Mouse (Mus musculus) gastrocnemius, adult 2 months (tissue): ENCODE results near the gene Olfr330. TPM values are rescaled to one million over a fixed set of nuclear protein-coding genes. Genes with fewer than 3 reads are reported as not detected.
"Not testable (repeated sequence)": the region's sequence is repeated elsewhere in the genome, so short reads cannot be mapped to it uniquely, and the experiment has no call there.

Experiments used
- DNase-seq: peaks from one replicate; pipeline ENCODE4 v3.0.0; 2022
- H3K27ac ChIP-seq: fragments of 200-600 bp; 2 replicates; pipeline ENCODE4 v1.8.1; 2022; ENCODE audit warnings: mild to moderate bottlenecking
- H3K4me3 ChIP-seq: fragments of 200-600 bp; 2 replicates; pipeline ENCODE4 v1.8.1; 2022; ENCODE audit warnings: mild to moderate bottlenecking, moderate library complexity
- CTCF ChIP-seq: fragments of 200-600 bp; IDR thresholded peaks from 2 replicates; pipeline ENCODE4 v1.8.1; 2022; ENCODE audit warnings: antibody characterized with exemption, mild to moderate bottlenecking, moderate library complexity
- intact Hi-C: fragments of 180-260 bp; cut with DNase I; formaldehyde crosslinking; loops from one replicate; pipeline ENCODE4 v1.15.1; 2025
- long read RNA-seq, 2 experiments: library from polyadenylated mRNA; stranded (forward); transcript quantifications; one replicate each; pipeline ENCODE4 v2.0.0; 2021
- total RNA-seq, 2 experiments: library from RNA; stranded (reverse); gene quantifications; 2 replicates each; pipeline ENCODE4 v1.2.3; 2021

The Olfr330 gene
- total RNA-seq = not detected
- long read RNA-seq, experiment 1 = 0 reads
- long read RNA-seq, experiment 2 = 0 reads

GRCm38 (mm10) chr11:58534736-58535135, at the start of gene Olfr330:
Gene Olfr330, minus strand, starts transcription at chr11:58534836.
- H3K4me3 ChIP-seq, H3K27ac ChIP-seq, DNase-seq, intact Hi-C loops: not testable (repeated sequence)

GRCm38 (mm10) chr11:58578636-58579035, 44.0 kb upstream of the Olfr330 start:
- DNase-seq = no peak
- no peak overlapping the region for H3K27ac ChIP-seq
- no peak for TF ChIP-seq CTCF
- H3K4me3 ChIP-seq = no peak overlapping the region
- intact Hi-C loops = no loop called here

- no peak for DNase-seq
- intact Hi-C loops = no loop called here
- TF ChIP-seq CTCF = no peak
- Histone ChIP-seq H3K4me3 (no peak within 1 kb of the TSS), H3K27ac (no peak within 1 kb of the TSS)
Observed at GRCm38 (mm10) chr11:58577430-58577829, 42.8 kb upstream of the Olfr330 start, which contains the start of gene Olfr325. Gene Olfr325, plus strand, starts transcription at chr11:58577730.

GRCm38 (mm10) chr11:58570405-58570804, 35.8 kb upstream of the Olfr330 start, which contains the start of gene Olfr224:
Gene Olfr224, minus strand, starts transcription at chr11:58570553.
- DNase-seq = peak; percentile 56
- TF ChIP-seq CTCF = no peak
- H3K27ac ChIP-seq = no peak within 1 kb of the TSS
- no peak within 1 kb of the TSS for H3K4me3 ChIP-seq
- intact Hi-C loops = no loop called here

- Histone ChIP-seq H3K4me3 (no peak within 1 kb of the TSS), H3K27ac (no peak within 1 kb of the TSS)
- no peak for TF ChIP-seq CTCF
- DNase-seq = no peak
- intact Hi-C loops = no loop called here
Observed at GRCm38 (mm10) chr11:58555536-58555935, 20.9 kb upstream of the Olfr330 start, which contains the start of gene Olfr328. Gene Olfr328, minus strand, starts transcription at chr11:58555636.

GRCm38 (mm10) chr11:58546322-58546721, 11.7 kb upstream of the Olfr330 start, which contains the start of gene Olfr329-ps:
Gene Olfr329-ps, minus strand, starts transcription at chr11:58546422.
- Histone ChIP-seq H3K27ac (no peak within 1 kb of the TSS), H3K4me3 (no peak within 1 kb of the TSS)
- peak; percentile 30 for DNase-seq
- intact Hi-C loops = no loop called here
- no peak for TF ChIP-seq CTCF

GRCm38 (mm10) chr11:58519756-58520155, 14.9 kb downstream of the Olfr330 start:
- H3K4me3 ChIP-seq, intact Hi-C loops, H3K27ac ChIP-seq: not testable (repeated sequence)
- DNase-seq = peak; percentile 36

- intact Hi-C loops, H3K27ac ChIP-seq: not testable (repeated sequence)
Observed at GRCm38 (mm10) chr11:58518916-58519315, 15.7 kb downstream of the Olfr330 start.

GRCm38 (mm10) chr11:58509058-58509457, 25.6 kb downstream of the Olfr330 start:
- intact Hi-C loops, H3K4me3 ChIP-seq, DNase-seq, H3K27ac ChIP-seq: not testable (repeated sequence)

More at GRCm38 (mm10) chr11:58518916-58519315, 15.7 kb downstream of the Olfr330 start:
- not testable (repeated sequence) for H3K4me3 ChIP-seq
- DNase-seq = peak; percentile 72

- H3K27ac ChIP-seq, DNase-seq, intact Hi-C loops, H3K4me3 ChIP-seq: not testable (repeated sequence)
Observed at GRCm38 (mm10) chr11:58502472-58502871, 32.2 kb downstream of the Olfr330 start, which contains the start of gene Olfr331. Gene Olfr331, minus strand, starts transcription at chr11:58502572.

GRCm38 (mm10) chr11:58499290-58499689, 35.3 kb downstream of the Olfr330 start:
- no peak overlapping the region for H3K4me3 ChIP-seq
- no peak overlapping the region for H3K27ac ChIP-seq
- peak; percentile 40 for TF ChIP-seq CTCF
- intact Hi-C loops = no loop called here
- no peak for DNase-seq

- Histone ChIP-seq H3K4me3 (no peak overlapping the region), H3K27ac (no peak overlapping the region)
- DNase-seq = peak; percentile 19
- no peak for TF ChIP-seq CTCF
- intact Hi-C loops = no loop called here
Observed at GRCm38 (mm10) chr11:58498761-58499160, 35.9 kb downstream of the Olfr330 start.

GRCm38 (mm10) chr11:58492455-58492854, 42.2 kb downstream of the Olfr330 start, which contains the start of gene Olfr332:
Gene Olfr332, minus strand, starts transcription at chr11:58492555.
- no peak within 1 kb of the TSS for H3K4me3 ChIP-seq
- no peak for TF ChIP-seq CTCF
- intact Hi-C loops = no loop called here
- no peak for DNase-seq
- H3K27ac ChIP-seq = no peak within 1 kb of the TSS

Other genes starting within 250 kb of the Olfr330 start
- gene Zfp692, start 227.8 kb downstream of the Olfr330 start, total RNA-seq = 1 to 10 TPM; 4.1 to 5.0 TPM
- 10 to 100 TPM; 43.1 to 44.6 TPM for gene Zfp672, start 204.5 kb downstream of the Olfr330 start, total RNA-seq
- 10 to 100 TPM; 21.2 to 23.5 TPM for gene Sh3bp5l, start 204.1 kb downstream of the Olfr330 start, total RNA-seq
- gene Lypd8, start 155.8 kb downstream of the Olfr330 start, total RNA-seq = not detected
- not detected for gene 1810065E05Rik, start 113.7 kb downstream of the Olfr330 start, total RNA-seq
- not detected for gene Gm12253, start 102.3 kb downstream of the Olfr330 start, total RNA-seq
- not detected for gene Lypd9, start 81.9 kb downstream of the Olfr330 start, total RNA-seq
- gene Olfr30, start 72.6 kb downstream of the Olfr330 start, total RNA-seq = not detected
- gene Olfr332, start 42.3 kb downstream of the Olfr330 start, total RNA-seq = not detected
- not detected for gene Olfr331, start 32.3 kb downstream of the Olfr330 start, total RNA-seq
- not detected for gene Olfr329-ps, start 11.6 kb upstream of the Olfr330 start, total RNA-seq
- gene Olfr328, start 20.8 kb upstream of the Olfr330 start, total RNA-seq = not detected
- not detected for gene Olfr224, start 35.7 kb upstream of the Olfr330 start, total RNA-seq
- gene Olfr325, start 42.9 kb upstream of the Olfr330 start, total RNA-seq = not detected
- gene Olfr324, start 60.3 kb upstream of the Olfr330 start, total RNA-seq = not detected
- gene 2210407C18Rik, start 81.2 kb upstream of the Olfr330 start, total RNA-seq = under 1 TPM in 1 of 2 experiments, not detected in 1; 0.22 TPM
- not detected for gene Olfr323, start 95.7 kb upstream of the Olfr330 start, total RNA-seq
- gene Trim58, start 105.6 kb upstream of the Olfr330 start, total RNA-seq = not detected
- not detected for gene Olfr322, start 123.9 kb upstream of the Olfr330 start, total RNA-seq
- gene Olfr320, start 146.3 kb upstream of the Olfr330 start, total RNA-seq = not detected
- gene Olfr319, start 164.3 kb upstream of the Olfr330 start, total RNA-seq = not detected
- gene Olfr318, start 189.2 kb upstream of the Olfr330 start, total RNA-seq = not detected
- gene Olfr317, start 204.4 kb upstream of the Olfr330 start, total RNA-seq = not detected
- gene Olfr316, start 217.9 kb upstream of the Olfr330 start, total RNA-seq = not detected
- gene Olfr315, start 238.4 kb upstream of the Olfr330 start, total RNA-seq = not detected
- gene Olfr314, start 248.1 kb upstream of the Olfr330 start, total RNA-seq = not detected